Mouse (Mus musculus): ENCODE measurements around the gene 4430402I18Rik.

- TF ChIP-seq EP300 (IDR thresholded peaks at IDR 0.05; ENCODE audit: low read depth) (no peak), CTCF (IDR thresholded peaks at IDR 0.05; ENCODE audit: low read depth) (no peak)
These were observed 26.3 kb downstream of the 4430402I18Rik start for GRCm38 (mm10) chr19:28941271-28941670.

Data from liver, embryonic 14.5 days (tissue).